Mouse (Mus musculus): ENCODE measurements around the gene Rptor. TPM values are rescaled to one million over a fixed set of nuclear protein-coding genes. Genes with fewer than 3 reads are reported as not detected.
A peak's percentile ranks its signal among the peaks of the same experiment; 100 is the strongest.

Gene Rptor
- polyA plus RNA-seq, 1 experiment from 2014 or later = 12.5 TPM

DNA sequence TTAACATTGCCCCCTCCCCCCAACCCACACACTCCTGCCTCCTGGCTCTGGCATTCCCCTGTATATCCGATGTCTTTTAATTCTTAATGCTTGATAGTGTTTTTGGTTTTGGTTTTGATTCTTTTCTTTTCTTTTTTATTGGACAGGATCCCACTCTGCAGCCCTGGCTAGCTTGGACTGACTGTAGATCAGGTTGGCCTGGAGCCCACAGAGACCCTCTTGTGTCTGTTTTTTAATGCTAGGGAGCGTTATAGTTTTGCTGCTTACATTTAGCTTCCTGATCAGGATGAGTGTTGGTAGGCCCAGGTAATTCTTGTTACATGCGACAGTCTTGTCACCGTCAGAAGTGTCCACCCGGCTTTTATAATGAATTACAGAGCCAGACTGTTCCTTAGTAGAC, 27.6 kb downstream of the Rptor start:
- no peak for ATAC-seq (ENCODE audit: insufficient number of reproducible peaks, insufficient read depth, low FRiP score, low TSS enrichment, low read depth)

DNA sequence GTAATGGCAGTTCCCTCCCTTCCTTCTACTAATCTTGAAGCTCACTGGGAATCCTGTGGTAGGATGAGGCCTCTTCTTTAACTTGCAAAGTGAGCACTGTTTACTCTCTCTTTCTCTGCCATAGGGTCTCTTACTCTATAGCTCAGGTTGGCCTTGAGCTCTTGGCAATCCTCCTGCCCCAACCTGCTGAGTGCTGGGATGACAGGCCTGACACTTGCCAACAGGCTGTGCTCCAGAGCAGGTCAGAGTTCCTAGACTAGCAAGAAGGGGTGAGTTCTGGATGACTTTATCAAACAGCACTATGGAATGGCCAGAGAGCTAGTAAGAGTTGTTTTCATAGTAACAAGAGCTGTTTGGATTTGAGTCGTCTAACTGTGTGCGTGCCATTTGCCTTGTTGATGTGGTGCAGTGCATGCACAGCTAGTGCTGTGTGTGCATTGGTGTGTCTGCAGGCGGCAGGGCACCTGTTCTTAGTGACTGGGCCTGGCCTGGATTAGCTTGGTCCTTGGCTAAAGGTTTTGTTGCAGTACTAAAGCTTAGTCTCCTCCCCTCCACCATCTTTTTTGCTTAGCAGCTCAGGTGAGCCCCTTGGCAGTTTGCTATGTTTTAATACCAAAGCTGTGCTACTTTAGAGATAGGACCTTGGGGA, 28.6 kb downstream of the Rptor start:
- Histone ChIP-seq H3K27ac (no peak overlapping the region), H3K4me2 (no peak overlapping the region), H3K9ac (no peak overlapping the region), H3K36me3 (peaks cover 7% of the 10 kb centered on the region; the same call in 1 of the 2 replicates), H3K4me3 (no peak overlapping the region), H3K4me1 (peaks cover 22% of the 10 kb centered on the region), H3K9me3 (no peaks in the 10 kb centered on the region), H3K27me3 (no peaks in the 10 kb centered on the region)
- 53% methylated on average over 3 of the region's 3 CpGs for WGBS
- no peak for ATAC-seq (ENCODE audit: insufficient number of reproducible peaks, insufficient read depth, low FRiP score, low TSS enrichment, low read depth)

More for the DNA sequence above, 27.6 kb downstream of the Rptor start:
- no peak overlapping the region for H3K27ac ChIP-seq
- peaks cover 26% of the 10 kb centered on the region for H3K4me1 ChIP-seq
- H3K9me3 ChIP-seq = no peaks in the 10 kb centered on the region
- 65% methylated on average over 5 of the region's 5 CpGs for WGBS
- H3K4me3 ChIP-seq = no peak overlapping the region
- peaks cover 7% of the 10 kb centered on the region; the same call in 1 of the 2 replicates for H3K36me3 ChIP-seq
- no peak overlapping the region for H3K9ac ChIP-seq
- H3K27me3 ChIP-seq = no peaks in the 10 kb centered on the region
- no peak overlapping the region for H3K4me2 ChIP-seq

DNA sequence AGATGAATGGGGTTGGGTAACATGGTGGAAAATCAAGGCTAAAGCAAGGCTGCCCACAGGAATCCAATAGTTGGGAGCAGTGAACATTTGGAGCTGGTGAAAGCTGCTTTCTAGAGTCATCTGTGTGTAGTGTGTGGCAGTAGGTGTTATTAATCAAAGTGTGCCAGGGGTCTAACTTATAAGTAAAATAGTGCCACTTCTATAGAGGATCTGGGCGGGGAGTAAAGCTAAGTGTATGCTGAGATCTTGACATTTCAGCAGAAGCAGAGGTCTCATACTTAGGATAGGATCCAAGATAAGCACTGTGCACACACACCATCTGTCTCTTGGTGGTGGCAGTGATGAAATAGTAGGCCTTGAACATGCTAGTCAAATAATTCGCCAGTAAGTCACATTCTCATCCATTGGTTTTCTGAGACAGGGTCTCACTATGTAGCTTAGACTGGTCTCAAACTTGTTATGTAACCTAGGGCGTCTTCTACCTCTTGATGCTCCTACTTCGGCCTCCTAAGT, 33.7 kb downstream of the Rptor start:
- no peaks in the 10 kb centered on the region for H3K9me3 ChIP-seq
- H3K4me2 ChIP-seq = no peak overlapping the region
- no peak for ATAC-seq (ENCODE audit: insufficient number of reproducible peaks, insufficient read depth, low FRiP score, low TSS enrichment, low read depth)
- 91% methylated on average over 4 of the region's 4 CpGs for WGBS
- no peak overlapping the region for H3K27ac ChIP-seq
- H3K27me3 ChIP-seq = no peaks in the 10 kb centered on the region
- no peaks in the 10 kb centered on the region for H3K36me3 ChIP-seq
- H3K9ac ChIP-seq = no peak overlapping the region
- peaks cover 29% of the 10 kb centered on the region for H3K4me1 ChIP-seq
- H3K4me3 ChIP-seq = no peak overlapping the region

DNA sequence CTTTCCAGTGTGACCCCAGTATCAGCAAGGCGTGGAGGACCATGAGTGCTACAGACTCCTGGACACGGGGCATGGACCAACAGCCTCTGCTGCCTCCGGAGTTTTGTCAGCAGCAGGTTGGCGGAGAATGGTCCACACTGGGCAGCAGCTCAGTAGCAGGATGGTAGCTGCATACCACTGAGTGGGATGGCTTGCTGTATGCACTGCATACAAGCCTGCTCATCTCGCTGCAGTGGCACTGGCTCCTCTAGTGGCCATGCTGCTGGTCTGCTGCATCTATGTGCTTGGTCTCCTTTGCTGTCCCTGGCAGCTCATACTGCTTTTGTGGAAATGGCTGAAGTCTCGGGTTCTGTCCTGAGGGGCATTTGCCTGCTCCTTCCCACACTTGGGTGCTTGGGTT, 34.8 kb downstream of the Rptor start:
- H3K9me3 ChIP-seq = no peaks in the 10 kb centered on the region
- H3K4me2 ChIP-seq = no peak overlapping the region
- 0 out of 2 replicates have a peak overlapping the region, but pooled peaks have one; percentile 28 for H3K27ac ChIP-seq
- no peaks in the 10 kb centered on the region for H3K27me3 ChIP-seq
- peaks cover 29% of the 10 kb centered on the region for H3K4me1 ChIP-seq
- no peaks in the 10 kb centered on the region for H3K36me3 ChIP-seq
- no peak overlapping the region for H3K9ac ChIP-seq
- H3K4me3 ChIP-seq = no peak overlapping the region
- 60% methylated on average over 6 of the region's 6 CpGs for WGBS
- ATAC-seq (ENCODE audit: insufficient number of reproducible peaks, insufficient read depth, low FRiP score, low TSS enrichment, low read depth) = no peak

DNA sequence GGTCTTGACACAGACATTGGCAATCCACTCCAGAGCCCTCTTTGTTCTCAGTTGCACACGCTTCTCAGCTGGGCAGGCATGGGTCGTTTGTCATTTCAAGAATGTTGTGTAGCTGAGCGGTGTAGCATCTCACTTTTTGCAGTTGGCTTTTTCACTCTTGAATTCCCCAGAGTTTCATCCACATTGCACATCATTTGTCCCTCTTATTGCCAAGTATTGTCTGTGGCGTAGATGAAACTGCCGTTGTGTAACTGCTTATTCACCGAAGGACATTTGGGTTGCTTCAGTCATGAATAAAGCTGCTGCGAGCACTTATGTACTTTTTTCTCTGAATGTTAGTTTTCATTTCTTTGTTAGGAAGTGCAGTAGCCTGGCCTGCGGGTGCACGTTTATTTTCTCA, 37.8 kb downstream of the Rptor start:
- ATAC-seq (ENCODE audit: insufficient number of reproducible peaks, insufficient read depth, low FRiP score, low TSS enrichment, low read depth) = no peak
- no peaks in the 10 kb centered on the region for H3K9me3 ChIP-seq
- no peaks in the 10 kb centered on the region for H3K27me3 ChIP-seq
- H3K27ac ChIP-seq = no peak overlapping the region
- WGBS = 80% methylated on average over 9 of the region's 9 CpGs
- peaks cover 29% of the 10 kb centered on the region for H3K4me1 ChIP-seq
- no peak overlapping the region for H3K4me2 ChIP-seq
- no peak overlapping the region for H3K9ac ChIP-seq
- H3K4me3 ChIP-seq = no peak overlapping the region
- no peaks in the 10 kb centered on the region for H3K36me3 ChIP-seq

DNA sequence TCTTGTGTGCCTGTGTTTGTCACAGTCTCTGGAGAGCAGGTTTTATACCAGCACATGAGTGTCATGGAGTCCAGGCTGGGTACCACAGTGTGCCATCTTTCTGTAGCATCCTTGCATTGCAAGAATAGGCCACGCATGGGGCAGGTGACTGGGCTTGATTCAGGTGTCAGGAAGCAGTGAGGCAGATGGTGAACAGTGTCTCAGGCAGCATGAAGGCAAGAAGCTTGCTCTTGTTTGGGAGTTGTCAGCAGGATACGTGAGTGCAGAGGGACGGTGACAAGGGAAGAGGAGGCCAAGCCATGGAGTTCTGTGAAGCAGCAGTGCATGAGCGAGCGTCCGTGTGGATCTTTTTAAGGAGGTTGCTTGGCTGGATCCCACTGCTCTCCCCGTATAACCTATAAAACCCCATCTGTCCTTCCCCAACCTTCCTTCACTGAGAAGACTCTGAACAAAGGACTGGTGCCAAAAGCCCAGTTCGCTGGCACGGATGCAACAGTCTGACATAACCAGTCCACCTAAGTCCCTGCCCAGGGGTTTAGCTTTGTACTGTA, 39.2 kb downstream of the Rptor start:
- Histone ChIP-seq H3K36me3 (no peaks in the 10 kb centered on the region), H3K27me3 (no peaks in the 10 kb centered on the region)
- no peak for ATAC-seq (ENCODE audit: insufficient number of reproducible peaks, insufficient read depth, low FRiP score, low TSS enrichment, low read depth)

DNA sequence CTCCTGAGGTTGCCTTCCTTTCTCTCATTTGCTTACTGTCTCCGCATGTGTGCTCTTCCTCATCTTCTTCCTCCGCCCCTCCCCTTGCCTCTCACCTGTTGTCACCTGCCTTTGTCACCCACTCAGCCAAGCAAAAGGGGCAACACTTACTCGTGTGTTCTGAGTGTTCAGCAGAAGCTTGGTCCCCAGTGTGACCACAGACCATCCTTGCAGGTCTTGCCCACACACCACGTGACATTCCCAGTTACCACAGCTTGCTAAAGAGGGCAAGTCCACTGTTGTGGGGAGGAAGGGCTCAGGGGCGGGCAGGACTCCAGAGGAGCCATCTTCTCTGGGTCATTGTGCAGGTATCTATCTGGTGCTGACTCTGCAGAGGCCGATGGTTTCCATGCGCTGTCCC, 40.6 kb downstream of the Rptor start:
- Histone ChIP-seq H3K4me3 (no peak overlapping the region), H3K9me3 (no peaks in the 10 kb centered on the region), H3K9ac (no peak overlapping the region), H3K27me3 (no peaks in the 10 kb centered on the region), H3K4me2 (no peak overlapping the region), H3K27ac (no peak overlapping the region), H3K36me3 (no peaks in the 10 kb centered on the region), H3K4me1 (0 out of 2 replicates have a peak, but pooled peaks cover 16% of the 10 kb centered on the region)
- ATAC-seq (ENCODE audit: insufficient number of reproducible peaks, insufficient read depth, low FRiP score, low TSS enrichment, low read depth) = no peak
- 93% methylated on average over 7 of the region's 7 CpGs for WGBS

More for the DNA sequence above, 39.2 kb downstream of the Rptor start:
- Histone ChIP-seq H3K9me3 (no peaks in the 10 kb centered on the region), H3K4me2 (no peak overlapping the region), H3K9ac (no peak overlapping the region), H3K27ac (no peak overlapping the region), H3K4me3 (no peak overlapping the region), H3K4me1 (peaks cover 19% of the 10 kb centered on the region)
- 88% methylated on average over 9 of the region's 9 CpGs for WGBS

DNA sequence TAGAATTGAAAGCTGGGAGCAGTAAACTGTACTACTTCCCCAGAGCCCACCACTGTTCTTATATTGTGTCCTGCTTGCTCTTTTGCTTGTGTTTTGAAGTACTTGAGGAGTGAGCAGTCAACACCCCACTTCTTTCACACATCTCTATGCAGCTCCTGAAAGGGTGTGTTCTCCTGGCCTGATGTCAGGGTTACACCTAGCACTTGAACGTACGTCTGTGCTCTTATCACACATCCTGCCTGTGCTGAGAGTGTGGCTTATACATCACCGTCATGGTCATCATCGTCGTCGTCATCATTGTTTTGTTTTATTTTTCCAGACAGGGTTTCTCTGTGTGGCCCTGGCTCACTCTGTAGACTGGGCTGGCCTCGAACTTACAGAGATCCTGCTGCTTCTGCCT, 41.4 kb downstream of the Rptor start:
- Histone ChIP-seq H3K4me1 (peaks cover 12% of the 10 kb centered on the region; the same call in 1 of the 2 replicates), H3K27ac (no peak overlapping the region), H3K9ac (no peak overlapping the region), H3K9me3 (no peaks in the 10 kb centered on the region), H3K36me3 (no peaks in the 10 kb centered on the region), H3K27me3 (no peaks in the 10 kb centered on the region), H3K4me3 (no peak overlapping the region), H3K4me2 (no peak overlapping the region)
- ATAC-seq (ENCODE audit: insufficient number of reproducible peaks, insufficient read depth, low FRiP score, low TSS enrichment, low read depth) = no peak
- WGBS = 85% methylated on average over 7 of the region's 7 CpGs

DNA sequence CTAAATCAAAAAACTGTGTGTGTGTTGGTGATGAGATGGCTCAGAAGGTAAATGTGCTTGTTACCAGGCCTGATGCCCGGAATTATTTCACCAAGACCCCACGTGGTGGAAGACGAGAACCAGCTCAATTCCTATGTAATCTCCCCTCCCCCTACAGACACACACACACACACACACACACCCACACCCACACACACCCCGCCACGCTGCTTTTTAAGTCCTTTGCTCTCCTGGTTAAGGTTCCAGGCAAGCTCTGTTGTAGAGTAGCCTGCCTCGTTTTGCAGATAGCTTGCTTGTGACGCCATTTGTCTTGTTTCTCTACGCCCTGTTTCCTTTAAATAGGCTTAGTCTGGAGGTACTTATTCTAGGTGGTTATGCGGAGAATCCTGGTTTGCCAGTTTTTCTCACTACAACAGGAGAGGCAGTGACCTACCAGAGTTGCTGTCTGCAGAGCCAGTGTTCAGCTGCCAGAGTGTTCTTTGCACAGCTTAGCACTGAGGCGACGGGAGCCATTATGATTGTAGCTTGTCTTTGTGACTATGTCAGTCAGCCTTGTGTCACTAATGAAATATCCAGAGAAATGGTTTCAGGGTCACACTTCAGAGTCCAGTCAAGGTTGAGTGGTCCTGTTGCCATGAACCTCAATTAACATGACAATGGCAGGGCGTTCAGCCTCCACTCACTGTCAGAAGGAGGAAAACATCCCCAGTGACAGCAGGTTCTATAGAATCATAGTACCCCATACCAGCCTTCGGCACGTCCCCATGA, 42.1 kb downstream of the Rptor start:
- ATAC-seq (ENCODE audit: insufficient number of reproducible peaks, insufficient read depth, low FRiP score, low TSS enrichment, low read depth) = no peak
- Histone ChIP-seq H3K9me3 (no peaks in the 10 kb centered on the region), H3K4me2 (no peak overlapping the region), H3K9ac (no peak overlapping the region), H3K36me3 (no peaks in the 10 kb centered on the region), H3K4me3 (no peak overlapping the region), H3K4me1 (peaks cover 19% of the 10 kb centered on the region), H3K27me3 (no peaks in the 10 kb centered on the region), H3K27ac (no peak overlapping the region)
- WGBS = 78% methylated on average over 14 of the region's 14 CpGs

DNA sequence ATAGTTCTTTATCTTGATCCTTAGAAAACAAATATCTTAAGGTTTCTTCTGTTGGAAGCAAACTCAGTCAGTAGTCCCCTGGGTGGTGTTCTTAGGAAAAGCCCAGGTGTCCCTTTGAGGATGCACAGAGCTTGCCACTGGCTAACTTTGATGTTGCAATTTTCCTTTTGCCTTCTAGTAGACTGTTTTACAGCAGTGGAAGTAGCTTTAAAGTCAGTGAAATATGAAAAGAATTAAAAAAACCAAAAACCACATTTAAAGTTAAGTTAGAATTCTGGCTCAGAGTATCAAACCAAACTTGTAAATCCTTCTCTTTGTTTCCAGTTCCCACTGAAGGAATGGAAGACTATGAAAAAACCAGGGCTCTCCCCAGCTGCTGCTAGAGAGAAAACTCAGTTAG, 47.8 kb downstream of the Rptor start:
- no peak for ATAC-seq (ENCODE audit: insufficient number of reproducible peaks, insufficient read depth, low FRiP score, low TSS enrichment, low read depth)
- H3K36me3 ChIP-seq = no peaks in the 10 kb centered on the region
- no peak overlapping the region for H3K4me3 ChIP-seq
- H3K27me3 ChIP-seq = no peaks in the 10 kb centered on the region
- peaks cover 24% of the 10 kb centered on the region for H3K4me1 ChIP-seq
- H3K27ac ChIP-seq = peak overlapping the region; percentile 49; the same call in 1 of the 2 replicates
- H3K4me2 ChIP-seq = no peak overlapping the region
- no peaks in the 10 kb centered on the region for H3K9me3 ChIP-seq
- H3K9ac ChIP-seq = no peak overlapping the region

DNA sequence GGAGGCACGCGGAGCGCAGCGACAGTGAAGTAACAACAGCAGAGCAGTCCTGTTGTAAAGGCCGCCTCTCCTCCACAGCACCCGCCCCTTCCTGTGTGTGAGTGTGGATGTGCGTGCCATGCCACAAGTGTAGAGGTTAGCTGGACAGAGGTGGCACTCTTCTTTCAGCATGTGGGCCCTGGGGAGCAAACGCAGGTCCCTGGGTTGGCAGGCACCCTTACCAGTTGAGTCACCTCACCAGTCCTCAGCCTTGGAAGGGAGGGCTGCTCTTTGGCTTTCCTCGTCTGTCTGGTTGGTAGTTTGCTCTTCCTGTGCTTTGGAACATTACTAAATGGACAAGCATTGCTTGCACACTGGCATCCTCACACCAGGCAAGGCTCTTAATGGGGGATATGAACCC, 50.6 kb downstream of the Rptor start:
- no peak for ATAC-seq (ENCODE audit: insufficient number of reproducible peaks, insufficient read depth, low FRiP score, low TSS enrichment, low read depth)
- no peak overlapping the region for H3K9ac ChIP-seq
- WGBS = 88% methylated on average over 9 of the region's 9 CpGs
- no peaks in the 10 kb centered on the region for H3K9me3 ChIP-seq
- H3K4me2 ChIP-seq = no peak overlapping the region
- no peak overlapping the region for H3K27ac ChIP-seq
- H3K4me3 ChIP-seq = no peak overlapping the region
- no peaks in the 10 kb centered on the region for H3K27me3 ChIP-seq
- H3K36me3 ChIP-seq = 0 out of 2 replicates have a peak, but pooled peaks cover 4% of the 10 kb centered on the region
- H3K4me1 ChIP-seq = peaks cover 16% of the 10 kb centered on the region
